Comparison of ENCODE assay signal across 8 mouse cellular contexts in the genomic region with DNA sequence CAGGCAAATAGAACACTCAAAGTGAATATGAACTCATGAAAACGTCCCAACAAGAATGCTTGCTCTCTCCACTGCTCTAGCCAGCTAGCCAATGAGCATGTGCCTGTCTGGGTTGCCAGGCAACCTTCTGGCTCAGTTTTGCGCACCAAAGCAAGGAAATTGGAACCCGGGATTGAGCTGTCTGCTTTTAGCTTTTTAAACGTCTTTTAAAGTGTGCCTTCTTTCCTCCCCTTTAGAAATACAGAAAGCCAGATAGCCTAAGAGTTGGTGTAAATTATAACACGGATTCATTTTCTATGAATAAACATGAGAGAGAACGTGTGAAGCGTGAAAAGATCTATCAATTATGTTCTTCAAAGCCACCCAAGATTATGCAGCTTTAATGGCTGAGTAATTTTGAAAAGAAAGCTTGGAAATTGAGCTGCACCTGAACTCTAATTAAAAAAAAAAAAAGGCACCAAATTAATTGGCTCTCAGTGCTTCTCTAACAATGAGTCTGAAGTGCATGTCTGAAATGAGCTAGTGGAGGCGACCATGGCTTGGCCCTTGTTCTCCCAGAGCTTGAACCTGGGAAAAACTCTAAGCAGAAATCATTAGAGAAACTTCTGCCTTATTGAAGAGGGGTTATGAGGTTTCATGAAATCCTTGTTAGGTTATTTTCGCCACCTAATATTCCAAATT. TPM values are rescaled to one million over a fixed set of nuclear protein-coding genes. Genes with fewer than 3 reads are reported as not detected.
DNase-seq lines count a peak whose midpoint lies in the region; ATAC-seq lines count a peak whose summit lies in the region.
"Had no signal": no experiment of that assay in that cellular context is flagged by ENCODE, and none has a peak within 500 bp of the region (broad histone marks: within the 10 kb centered on the region; RNA-seq: fewer than 3 reads in every experiment).

No protein-coding gene starts in this region.

- ATAC-seq in embryonic facial prominence, embryonic 13.5 days (ENCODE audit: insufficient number of reproducible peaks, insufficient read depth, low FRiP score, low TSS enrichment, low read depth) = 0 out of 2 replicates have a peak, but pooled peaks have one; percentile 52
- no peak for ATAC-seq in intestine, embryonic 16.5 days

- H3K27me3 ChIP-seq in embryonic facial prominence, embryonic 13.5 days = no peaks in the 10 kb centered on the region
- H3K27me3 ChIP-seq in intestine, embryonic 16.5 days (replicated peaks; ENCODE audit: control insufficient read depth, insufficient read depth, low read length) = no peaks in the 10 kb centered on the region
- H3K27me3 ChIP-seq: liver, embryonic 15.5 days had no signal

- no peak overlapping the region for H3K9ac ChIP-seq in embryonic facial prominence, embryonic 13.5 days
- no peak overlapping the region for H3K9ac ChIP-seq in intestine, embryonic 16.5 days (ENCODE audit: low read depth, low read length)
- H3K9ac ChIP-seq: liver, embryonic 15.5 days had no signal

- H3K36me3 ChIP-seq in embryonic facial prominence, embryonic 13.5 days = no peaks in the 10 kb centered on the region
- H3K36me3 ChIP-seq in intestine, embryonic 16.5 days (ENCODE audit: control insufficient read depth, insufficient read depth, low read length) = no peaks in the 10 kb centered on the region
- H3K36me3 ChIP-seq: liver, embryonic 15.5 days had no signal

- WGBS in embryonic facial prominence, embryonic 13.5 days = 48% methylated on average over 9 of the region's 9 CpGs
- WGBS in intestine, embryonic 16.5 days = 61% methylated on average over 9 of the region's 9 CpGs

- 0 out of 2 replicates have a peak, but pooled peaks cover 5% of the 10 kb centered on the region for H3K4me1 ChIP-seq in embryonic facial prominence, embryonic 13.5 days
- no peaks in the 10 kb centered on the region for H3K4me1 ChIP-seq in intestine, embryonic 16.5 days (ENCODE audit: control insufficient read depth, insufficient read depth, low read length)

- DNase-seq in frontal cortex, postnatal 36 days (ENCODE audit: low spot score in 2 of 2) = peak; percentile 33 to 69
- peak; percentile 18 to 37 for DNase-seq in left cerebral cortex, adult 18-20 months (ENCODE audit: low spot score in 2 of 2)
- peak; percentile 60 for DNase-seq in retina, embryonic 14.5 days (ENCODE audit: low spot score)
- DNase-seq in adrenal gland, postnatal 10 days = no peak
- DNase-seq in thymus, adult 18-20 months = no peak

- H3K9me3 ChIP-seq in embryonic facial prominence, embryonic 13.5 days = no peaks in the 10 kb centered on the region
- H3K9me3 ChIP-seq in intestine, embryonic 16.5 days (ENCODE audit: control insufficient read depth, low read length) = no peaks in the 10 kb centered on the region
- H3K9me3 ChIP-seq: liver, embryonic 15.5 days had no signal

- no peak overlapping the region for H3K4me2 ChIP-seq in embryonic facial prominence, embryonic 13.5 days
- H3K4me2 ChIP-seq in intestine, embryonic 16.5 days (ENCODE audit: low read depth, low read length) = no peak overlapping the region
- H3K4me2 ChIP-seq: liver, embryonic 15.5 days had no signal

- no peak overlapping the region for H3K4me3 ChIP-seq in embryonic facial prominence, embryonic 13.5 days
- no peak overlapping the region for H3K4me3 ChIP-seq in intestine, embryonic 16.5 days (ENCODE audit: low read length)
- H3K4me3 ChIP-seq: liver, embryonic 15.5 days had no signal

- H3K27ac ChIP-seq in embryonic facial prominence, embryonic 13.5 days = no peak overlapping the region
- H3K27ac ChIP-seq in intestine, embryonic 16.5 days (ENCODE audit: low read length) = no peak overlapping the region
- H3K27ac ChIP-seq: liver, embryonic 15.5 days had no signal

RNA-seq across cellular contexts. Expression of gene Cpb2, which starts 6.0 kb away (rescaled TPM):
- 1.4 TPM in 1 of 2 replicates, not detected in the other for polyA plus RNA-seq in embryonic facial prominence, embryonic 13.5 days (2015; fragmentation: Nextera tagmentation; extraction: Ambion mirVana)
- not detected for total RNA-seq in left cerebral cortex, adult 18-20 months (2021)
- 4.7 and 6.8 TPM in 2 replicates for polyA plus RNA-seq in intestine, embryonic 16.5 days (2015; fragmentation: Nextera tagmentation; extraction: Ambion mirVana)
- 10 to 100 TPM; 21.6 to 49.2 TPM for total RNA-seq in adrenal gland, postnatal 10 days (2021)

RNA-seq across cellular contexts. Expression of gene Zc3h13, which starts 48.1 kb away (rescaled TPM):
- 39.1 and 42.5 TPM in 2 replicates for polyA plus RNA-seq in embryonic facial prominence, embryonic 13.5 days (2015; fragmentation: Nextera tagmentation; extraction: Ambion mirVana)
- 10 to 100 TPM; 55.2 to 56.4 TPM for total RNA-seq in left cerebral cortex, adult 18-20 months (2021)
- 19.9 and 21.2 TPM in 2 replicates for polyA plus RNA-seq in intestine, embryonic 16.5 days (2015; fragmentation: Nextera tagmentation; extraction: Ambion mirVana)
- 10 to 100 TPM; 24.8 to 29.4 TPM for total RNA-seq in adrenal gland, postnatal 10 days (2021)

Comparison
In these comparisons a context has a peak if more than half of its experiments do, and no peak if none do; other contexts are left out.
1. DNase-seq: peak in frontal cortex, postnatal 36 days (2 of 2), left cerebral cortex, adult 18-20 months (2 of 2) and retina, embryonic 14.5 days (single experiment); none in adrenal gland, postnatal 10 days (single experiment) and thymus, adult 18-20 months (0 of 2).
2. RNA of gene Cpb2, which starts 6.0 kb away (total RNA-seq): 21.6 to 49.2 TPM in adrenal gland, postnatal 10 days; not detected in left cerebral cortex, adult 18-20 months; every median in the first group is over 10 times any median in the second.